Mouse (Mus musculus) CH12.LX (cell line): Measurements from ENCODE around the gene Cacng8.

Experiments used
- CTCF ChIP-seq, 2 experiments: IDR thresholded peaks in 1 of 2; conservative IDR thresholded peaks in 1 of 2; 2 replicates each; pipeline ENCODE4 v1.5.1; 2011 to 2012; ENCODE audit warnings: low read depth in 2 of 2, low read length in 2 of 2, improper control_type of control experiment in 1 of 2, inconsistent platforms in 1 of 2, mild to moderate bottlenecking in 1 of 2, moderate library complexity in 1 of 2
- EP300 ChIP-seq: IDR thresholded peaks from 2 replicates; pipeline ENCODE4 v1.6.1; 2011; ENCODE audit warnings: low read length, improper control_type of control experiment
- HCFC1 ChIP-seq: IDR thresholded peaks from 2 replicates; pipeline ENCODE4 v1.6.1; 2012; ENCODE audit warnings: low read depth, mild to moderate bottlenecking, inconsistent platforms, low read length, improper control_type of control experiment
- POLR2A ChIP-seq: IDR thresholded peaks from 2 replicates; pipeline ENCODE4 v1.6.1; 2011; ENCODE audit warnings: low read depth, mild to moderate bottlenecking, improper control_type of control experiment, low read length
- SIN3A ChIP-seq: IDR thresholded peaks from 2 replicates; pipeline ENCODE4 v1.6.1; 2012; ENCODE audit warnings: low read length, improper control_type of control experiment, inconsistent platforms
- TCF12 ChIP-seq: IDR thresholded peaks from 2 replicates; pipeline ENCODE4 v1.6.1; 2014; ENCODE audit warnings: low read depth, mild to moderate bottlenecking, inconsistent platforms, low read length, improper control_type of control experiment

DNA sequence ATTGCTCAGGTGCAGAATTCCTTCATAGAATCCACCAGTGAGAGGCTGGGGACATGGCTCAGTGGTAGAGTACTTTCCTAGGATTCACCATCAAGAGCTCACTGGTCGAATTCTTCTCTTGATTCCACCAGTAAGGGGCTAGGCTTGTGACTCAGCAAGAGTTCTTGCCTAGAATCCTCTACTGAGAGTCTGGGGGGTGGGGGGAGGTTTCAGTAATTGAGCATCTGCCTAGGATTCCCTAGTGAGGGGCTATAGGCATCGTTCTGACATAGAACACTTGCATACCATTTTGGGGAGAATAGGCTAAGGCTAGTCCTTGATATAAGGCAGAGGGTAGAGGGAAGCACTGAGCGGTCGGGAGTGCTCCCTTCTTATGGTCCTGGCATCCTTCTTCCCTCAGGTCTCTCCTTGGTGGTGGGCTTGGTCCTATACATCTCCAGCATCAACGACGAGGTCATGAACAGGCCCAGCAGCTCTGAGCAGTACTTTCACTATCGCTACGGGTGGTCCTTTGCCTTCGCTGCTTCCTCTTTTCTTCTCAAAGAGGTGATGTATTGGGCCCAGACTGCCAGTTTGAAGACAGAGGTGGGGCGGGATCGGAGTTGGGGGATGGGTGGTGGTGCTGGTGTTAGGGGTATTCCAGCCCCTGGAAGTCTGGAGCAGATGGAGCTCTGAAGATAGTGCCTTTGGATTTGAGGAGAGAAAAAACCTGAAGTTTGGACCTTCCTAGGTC lies 24.8 kb upstream of the Cacng8 start:
- no peak for TF ChIP-seq TCF12
- no peak for TF ChIP-seq EP300
- no peak for TF ChIP-seq CTCF (conservative IDR thresholded peaks at IDR 0.05 in 1 of 2, IDR thresholded peaks at IDR 0.05 in 1 of 2; ENCODE audit: low read depth in 2 of 2, low read length in 2 of 2)
- no peak for TF ChIP-seq HCFC1
- TF ChIP-seq SIN3A = no peak
- TF ChIP-seq POLR2A = no peak
